Mouse (Mus musculus): Measurements from ENCODE around the gene Insig1.

DNA sequence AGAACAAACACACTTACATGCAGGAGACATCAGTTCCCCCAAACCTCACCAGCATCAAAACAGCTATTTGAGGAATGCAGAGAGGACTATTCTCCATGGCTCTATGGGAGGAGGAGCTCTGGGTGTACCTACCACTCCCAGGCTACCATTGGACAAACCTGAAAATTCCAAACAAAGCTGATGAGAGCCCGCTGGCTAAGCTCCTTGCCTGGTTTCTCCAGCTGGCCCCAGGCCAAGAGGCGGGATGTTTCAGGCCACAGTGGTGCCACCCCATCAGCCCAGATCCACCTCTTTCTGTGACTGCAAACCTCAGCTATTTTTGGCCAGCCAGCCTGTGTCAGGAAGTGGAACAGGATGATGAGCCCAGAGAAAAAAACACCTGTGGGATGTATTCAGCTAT is 33.0 kb upstream of the Insig1 start:
- no peak for TF ChIP-seq CTCF (conservative IDR thresholded peaks at IDR 0.05; ENCODE audit: low read length)
- no peak for TF ChIP-seq POU5F1 (IDR thresholded peaks at IDR 0.05; ENCODE audit: borderline replicate concordance, low read length)
